In genomic region chr3:51137730-51138312, GRCm38 (mm10) we compare ENCODE assay signal across 25 mouse cellular contexts.
DNase-seq lines count a peak whose midpoint lies in the region; ATAC-seq lines count a peak whose summit lies in the region.
"Had no signal": no experiment of that assay in that cellular context is flagged by ENCODE, and none has a peak within 500 bp of the region (broad histone marks: within the 10 kb centered on the region; RNA-seq: fewer than 3 reads in every experiment).

No protein-coding gene starts in this region.

- H3K9ac ChIP-seq in forebrain, embryonic 16.5 days (replicated peaks; ENCODE audit: low read depth, low read length), result no peak overlapping the region
- H3K9ac ChIP-seq in hindbrain, embryonic 16.5 days (ENCODE audit: low read depth, low read length), result no peak overlapping the region
- no peak overlapping the region for H3K9ac ChIP-seq in hindbrain, embryonic 11.5 days (ENCODE audit: low read depth, low read length)
- H3K9ac ChIP-seq: forebrain, embryonic 15.5 days; heart, embryonic 12.5 days; kidney, embryonic 15.5 days; liver, embryonic 12.5 days; liver, postnatal 0 days; midbrain, embryonic 12.5 days had no signal

- H3K4me2 ChIP-seq in forebrain, embryonic 16.5 days (ENCODE audit: low read length), result no peak overlapping the region
- H3K4me2 ChIP-seq in hindbrain, embryonic 16.5 days (ENCODE audit: low read length), result no peak overlapping the region
- H3K4me2 ChIP-seq in hindbrain, embryonic 11.5 days (replicated peaks; ENCODE audit: low read depth, low read length), result no peak overlapping the region
- H3K4me2 ChIP-seq: forebrain, embryonic 15.5 days; heart, embryonic 12.5 days; kidney, embryonic 15.5 days; liver, embryonic 12.5 days; midbrain, embryonic 12.5 days had no signal

- peaks cover 7% of the 10 kb centered on the region; the same call in 1 of the 2 replicates for H3K9me3 ChIP-seq in forebrain, embryonic 10.5 days
- H3K9me3 ChIP-seq in forebrain, embryonic 16.5 days (ENCODE audit: control insufficient read depth, low read length), result no peaks in the 10 kb centered on the region
- no peaks in the 10 kb centered on the region for H3K9me3 ChIP-seq in hindbrain, embryonic 16.5 days (ENCODE audit: control insufficient read depth, low read length)
- no peaks in the 10 kb centered on the region for H3K9me3 ChIP-seq in hindbrain, embryonic 11.5 days (ENCODE audit: control insufficient read depth, low read length)
- no peaks in the 10 kb centered on the region for H3K9me3 ChIP-seq in limb, embryonic 10.5 days (replicated peaks)
- H3K9me3 ChIP-seq: forebrain, embryonic 15.5 days; kidney, embryonic 15.5 days; liver, embryonic 12.5 days; midbrain, embryonic 12.5 days had no signal

- H3K4me3 ChIP-seq in forebrain, embryonic 10.5 days, result no peak overlapping the region
- H3K4me3 ChIP-seq in forebrain, embryonic 16.5 days (replicated peaks; ENCODE audit: low read length), result no peak overlapping the region
- H3K4me3 ChIP-seq in hindbrain, embryonic 16.5 days (ENCODE audit: low read length), result no peak overlapping the region
- H3K4me3 ChIP-seq in hindbrain, embryonic 11.5 days (ENCODE audit: low read depth, low read length), result no peak overlapping the region
- no peak overlapping the region for H3K4me3 ChIP-seq in limb, embryonic 10.5 days
- H3K4me3 ChIP-seq: forebrain, embryonic 15.5 days; heart, adult 2 months; heart, embryonic 12.5 days; kidney, embryonic 15.5 days; layer of hippocampus, adult 2 months; liver, embryonic 12.5 days; midbrain, embryonic 12.5 days had no signal

- WGBS in forebrain, embryonic 10.5 days, result 76% methylated on average over 8 of the region's 8 CpGs
- WGBS in forebrain, embryonic 16.5 days, result 52% methylated on average over 8 of the region's 8 CpGs
- WGBS in hindbrain, embryonic 16.5 days, result 51% methylated on average over 8 of the region's 8 CpGs
- WGBS in hindbrain, embryonic 11.5 days, result 87% methylated on average over 8 of the region's 8 CpGs
- WGBS in limb, embryonic 10.5 days, result 57% methylated on average over 8 of the region's 8 CpGs

- H3K27me3 ChIP-seq in forebrain, embryonic 10.5 days (ENCODE audit: poor library complexity, severe bottlenecking), result no peaks in the 10 kb centered on the region
- no peaks in the 10 kb centered on the region for H3K27me3 ChIP-seq in forebrain, embryonic 16.5 days (replicated peaks; ENCODE audit: control insufficient read depth, insufficient read depth, low read length)
- H3K27me3 ChIP-seq in hindbrain, embryonic 16.5 days (replicated peaks; ENCODE audit: control insufficient read depth, insufficient read depth, low read length), result no peaks in the 10 kb centered on the region
- H3K27me3 ChIP-seq in hindbrain, embryonic 11.5 days (ENCODE audit: control insufficient read depth, insufficient read depth, low read length), result no peaks in the 10 kb centered on the region
- H3K27me3 ChIP-seq in limb, embryonic 10.5 days (ENCODE audit: low read depth, poor library complexity, severe bottlenecking), result no peaks in the 10 kb centered on the region
- H3K27me3 ChIP-seq: CH12.LX; forebrain, embryonic 15.5 days; heart, embryonic 12.5 days; kidney, embryonic 15.5 days; liver, embryonic 12.5 days; midbrain, embryonic 12.5 days had no signal

- no peak for DNase-seq in forebrain, embryonic 10.5 days (ENCODE audit: extremely low spot score, low spot score)
- no peak for DNase-seq in hindbrain, embryonic 11.5 days (ENCODE audit: low spot score)
- DNase-seq in limb, embryonic 10.5 days (ENCODE audit: low spot score), result no peak
- peak; percentile 19 for DNase-seq in retina, postnatal 1 day
- DNase-seq in kidney, postnatal 14 days, result no peak
- DNase-seq: adrenal gland, postnatal 10 days; cerebellum, adult 11 months; cerebellum, adult 9-10 months; cerebellum, postnatal 36 days; heart, adult 2 months; heart, postnatal 4 days; kidney, adult 18-20 months; kidney, postnatal 36 days; liver, postnatal 0 days; lung, postnatal 36 days; thymus, postnatal 14 days had no signal

- 0 out of 2 replicates have a peak overlapping the region, but pooled peaks have one; percentile 11 for H3K27ac ChIP-seq in forebrain, embryonic 10.5 days
- no peak overlapping the region for H3K27ac ChIP-seq in forebrain, embryonic 16.5 days (ENCODE audit: low read length)
- H3K27ac ChIP-seq in hindbrain, embryonic 16.5 days (ENCODE audit: low read depth, low read length), result no peak overlapping the region
- H3K27ac ChIP-seq in hindbrain, embryonic 11.5 days (ENCODE audit: low read depth, low read length), result no peak overlapping the region
- 0 out of 2 replicates have a peak overlapping the region, but pooled peaks have one; percentile 42 for H3K27ac ChIP-seq in limb, embryonic 10.5 days
- H3K27ac ChIP-seq: forebrain, embryonic 15.5 days; heart, adult 2 months; kidney, embryonic 15.5 days; layer of hippocampus, adult 2 months; liver, embryonic 12.5 days; midbrain, embryonic 12.5 days had no signal

- H3K4me1 ChIP-seq in forebrain, embryonic 10.5 days, result peaks cover 29% of the 10 kb centered on the region
- H3K4me1 ChIP-seq in forebrain, embryonic 16.5 days (replicated peaks; ENCODE audit: control insufficient read depth, insufficient read depth, low read length), result peaks cover 5% of the 10 kb centered on the region; the same call in 1 of the 2 replicates
- H3K4me1 ChIP-seq in hindbrain, embryonic 16.5 days (ENCODE audit: control insufficient read depth, insufficient read depth, low read depth, low read length), result no peaks in the 10 kb centered on the region
- no peaks in the 10 kb centered on the region for H3K4me1 ChIP-seq in hindbrain, embryonic 11.5 days (replicated peaks; ENCODE audit: control insufficient read depth, insufficient read depth, low read length)
- H3K4me1 ChIP-seq in limb, embryonic 10.5 days, result peaks cover 20% of the 10 kb centered on the region
- H3K4me1 ChIP-seq: heart, embryonic 12.5 days; kidney, embryonic 15.5 days; liver, embryonic 12.5 days had no signal

- H3K36me3 ChIP-seq in forebrain, embryonic 10.5 days (replicated peaks), result no peaks in the 10 kb centered on the region
- H3K36me3 ChIP-seq in forebrain, embryonic 16.5 days (ENCODE audit: control insufficient read depth, insufficient read depth), result no peaks in the 10 kb centered on the region
- no peaks in the 10 kb centered on the region for H3K36me3 ChIP-seq in hindbrain, embryonic 16.5 days (ENCODE audit: control insufficient read depth, insufficient read depth, low read length)
- no peaks in the 10 kb centered on the region for H3K36me3 ChIP-seq in hindbrain, embryonic 11.5 days (ENCODE audit: control insufficient read depth, insufficient read depth, low read length)
- H3K36me3 ChIP-seq in limb, embryonic 10.5 days, result no peaks in the 10 kb centered on the region
- H3K36me3 ChIP-seq: forebrain, embryonic 15.5 days; heart, embryonic 12.5 days; kidney, embryonic 15.5 days; liver, embryonic 12.5 days; midbrain, embryonic 12.5 days had no signal

- ATAC-seq in forebrain, embryonic 16.5 days, result no peak
- ATAC-seq in hindbrain, embryonic 16.5 days, result peak; percentile 53; the same call in 1 of the 2 replicates
- no peak for ATAC-seq in hindbrain, embryonic 11.5 days (ENCODE audit: low FRiP score)
- ATAC-seq: forebrain, embryonic 15.5 days; liver, embryonic 12.5 days; liver, postnatal 0 days had no signal

Comparison
In these comparisons a context has a peak if more than half of its experiments do, and no peak if none do; other contexts are left out.
1. H3K27ac ChIP-seq: peak in forebrain, embryonic 10.5 days (single experiment) and limb, embryonic 10.5 days (single experiment); none in forebrain, embryonic 16.5 days (single experiment), hindbrain, embryonic 16.5 days (single experiment) and hindbrain, embryonic 11.5 days (single experiment).